Mouse (Mus musculus) cerebellum, adult 2 months (tissue): ENCODE measurements around the gene Olfr394. TPM values are rescaled to one million over a fixed set of nuclear protein-coding genes. Genes with fewer than 3 reads are reported as not detected.
"Not testable (repeated sequence)": the region's sequence is repeated elsewhere in the genome, so short reads cannot be mapped to it uniquely, and the experiment has no call there.

Source experiments
- DNase-seq, 2 experiments: peaks; one replicate each; pipeline ENCODE4 v3.0.0; 2021
- H3K27ac ChIP-seq: fragments of 200-500 bp; 2 replicates; pipeline ENCODE4 v1.5.1; 2012; ENCODE audit warnings: low read length, control low read depth, inconsistent platforms; ENCODE audit not compliant: insufficient read depth
- H3K27me3 ChIP-seq: fragments of 200-500 bp; 2 replicates; pipeline ENCODE4 v1.6.1; 2012; ENCODE audit warnings: inconsistent platforms, mild to moderate bottlenecking, low read length, moderate library complexity; ENCODE audit not compliant: control insufficient read depth, insufficient read depth
- H3K4me1 ChIP-seq: fragments of 200-500 bp; 2 replicates; pipeline ENCODE4 v1.6.1; 2011; ENCODE audit warnings: low read length; ENCODE audit not compliant: control insufficient read depth, insufficient read depth
- H3K4me3 ChIP-seq: fragments of 200-500 bp; replicated peaks from 2 replicates; pipeline ENCODE3; 2011; ENCODE audit warnings: mild to moderate bottlenecking, low read depth, low read length, control low read depth; ENCODE audit not compliant: insufficient read depth
- CTCF ChIP-seq: fragments of 200-500 bp; IDR thresholded peaks from 2 replicates; pipeline ENCODE4 v1.5.1; 2011; ENCODE audit warnings: low read depth, mild to moderate bottlenecking, control low read depth, low read length, moderate library complexity, borderline replicate concordance; ENCODE audit not compliant: insufficient read depth
- POLR2A ChIP-seq: fragments of 200-500 bp; IDR thresholded peaks from 2 replicates; pipeline ENCODE4 v1.6.1; 2011; ENCODE audit warnings: low read length, control low read depth, borderline replicate concordance; ENCODE audit not compliant: insufficient read depth
- WGBS: fragments of 180-500 bp; shearing (Covaris S2); methylation state at CpG from one replicate; pipeline ENCODE4 v1.1.7; 2018; 5-methylcytosine and 5-hydroxymethylcytosine counted together
- polyA plus RNA-seq: library from polyadenylated mRNA; depleted of rRNA; stranded (reverse); fragments of >200 nt; gene quantifications from 2 replicates; pipeline ENCODE4 v1.2.3, GENCODE M21; 2012; rRNA removed

Gene Olfr394
- polyA plus RNA-seq = not detected in 2 replicates

- DNase-seq = no peak
- Histone ChIP-seq H3K4me1 (no peaks in the 10 kb centered on the region), H3K27me3 (no peaks in the 10 kb centered on the region), H3K27ac (no peak within 1 kb of the TSS), H3K4me3 (no peak within 1 kb of the TSS)
- WGBS = 74% methylated on average over 1 of the region's 1 CpGs
- TF ChIP-seq CTCF = no peak
- no peak for TF ChIP-seq POLR2A
Observed at GRCm38 (mm10) chr11:73890671-73891070, at the start of gene Olfr394. Gene Olfr394 (minus strand): TSS chr11:73890771.

- H3K4me3 ChIP-seq = no peak within 1 kb of the TSS
Observed at GRCm38 (mm10) chr11:73936377-73936776, 45.8 kb upstream of the Olfr394 start, which contains the start of gene Olfr23. Gene Olfr23 (plus strand): TSS chr11:73936677.

DNA sequence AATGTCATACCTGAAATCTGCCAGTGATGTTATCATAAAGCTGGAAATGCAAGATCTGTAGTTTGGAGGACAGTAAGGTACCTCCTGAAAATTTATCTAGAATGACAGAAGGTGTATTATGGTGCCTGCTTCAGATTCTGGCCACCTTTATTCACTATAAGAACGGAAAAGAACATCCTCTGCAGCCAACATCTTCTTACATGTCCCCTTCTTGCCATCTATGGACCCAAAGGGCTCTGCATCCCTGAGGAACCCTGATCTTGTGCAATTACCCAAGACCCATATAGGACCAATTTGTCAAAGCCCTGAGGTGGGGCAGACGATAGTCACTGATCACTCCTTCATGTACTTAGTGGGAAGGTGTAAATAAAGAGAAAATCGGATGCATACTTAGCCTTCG, 18.6 kb upstream of the Olfr394 start, which contains the start of gene Olfr395:
Olfr395 (minus strand) TSS at position 101 of the 400 bp plus-strand sequence.
- 73% methylated on average over 4 of the region's 4 CpGs for WGBS
- not testable (repeated sequence) for H3K4me3 ChIP-seq, DNase-seq, H3K27me3 ChIP-seq, H3K27ac ChIP-seq, H3K4me1 ChIP-seq

More at GRCm38 (mm10) chr11:73936377-73936776, 45.8 kb upstream of the Olfr394 start, which contains the start of gene Olfr23:
- Histone ChIP-seq H3K4me1 (no peaks in the 10 kb centered on the region), H3K27me3 (no peaks in the 10 kb centered on the region), H3K27ac (no peak within 1 kb of the TSS)
- TF ChIP-seq CTCF (no peak), POLR2A (no peak)
- DNase-seq = no peak

GRCm38 (mm10) chr11:73851354-73851753, 39.2 kb downstream of the Olfr394 start, which contains the start of gene Olfr393:
Gene Olfr393 (minus strand): TSS chr11:73851454.
- Histone ChIP-seq H3K27ac (no peak within 1 kb of the TSS), H3K4me1 (no peaks in the 10 kb centered on the region), H3K27me3 (no peaks in the 10 kb centered on the region), H3K4me3 (no peak within 1 kb of the TSS)
- DNase-seq = no peak
- no peak for TF ChIP-seq POLR2A
- no peak for TF ChIP-seq CTCF

Other genes with a start within 250 kb of the Olfr394 start
- not detected in 2 replicates for gene Zfp735, start 202.0 kb downstream of the Olfr394 start, polyA plus RNA-seq
- not detected in 2 replicates for gene Olfr389, start 110.1 kb downstream of the Olfr394 start, polyA plus RNA-seq
- gene Olfr390, start 107.8 kb downstream of the Olfr394 start, polyA plus RNA-seq = not detected in 2 replicates
- not detected in 2 replicates for gene Olfr391-ps, start 87.7 kb downstream of the Olfr394 start, polyA plus RNA-seq
- gene Olfr392, start 73.7 kb downstream of the Olfr394 start, polyA plus RNA-seq = not detected in 2 replicates
- gene Olfr393, start 39.3 kb downstream of the Olfr394 start, polyA plus RNA-seq = not detected in 2 replicates
- gene Olfr395, start 18.5 kb upstream of the Olfr394 start, polyA plus RNA-seq = not detected in 2 replicates
- not detected in 2 replicates for gene Olfr23, start 45.9 kb upstream of the Olfr394 start, polyA plus RNA-seq
- not detected in 2 replicates for gene Olfr397, start 70.0 kb upstream of the Olfr394 start, polyA plus RNA-seq
- not detected in 2 replicates for gene Olfr398, start 99.6 kb upstream of the Olfr394 start, polyA plus RNA-seq
- not detected in 2 replicates for gene Olfr139, start 165.8 kb upstream of the Olfr394 start, polyA plus RNA-seq
- gene Olfr399, start 165.8 kb upstream of the Olfr394 start, polyA plus RNA-seq = not detected in 2 replicates
- not detected in 2 replicates for gene Zfp616, start 179.2 kb upstream of the Olfr394 start, polyA plus RNA-seq
- gene Olfr401, start 222.9 kb upstream of the Olfr394 start, polyA plus RNA-seq = not detected in 2 replicates